12 mouse cellular contexts compared by ENCODE assay signal in the genomic region with DNA sequence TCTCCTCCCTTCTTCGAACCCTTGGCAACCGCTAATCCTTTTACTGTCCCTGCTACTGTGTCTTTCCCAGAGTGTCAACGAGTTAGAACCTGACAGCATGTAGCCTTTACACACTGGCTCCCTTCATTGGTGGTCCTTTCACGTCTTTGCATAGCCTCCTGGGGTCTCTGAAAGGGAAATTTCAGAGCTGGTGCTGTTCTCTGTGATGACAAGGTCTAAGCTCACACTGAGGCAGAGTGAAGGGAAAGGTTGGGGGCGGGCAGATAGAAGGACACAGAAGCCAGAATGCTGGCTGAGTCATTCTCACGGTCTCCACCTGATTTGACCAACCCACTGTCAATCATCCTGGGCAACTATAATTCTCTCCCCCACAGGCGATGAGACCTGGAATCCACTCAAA.
"Had no signal": no experiment of that assay in that cellular context is flagged by ENCODE, and none has a peak within 500 bp of the region (broad histone marks: within the 10 kb centered on the region; RNA-seq: fewer than 3 reads in every experiment).

No protein-coding gene starts in this region.

- DNase-seq: kidney, postnatal 14 days; lung, embryonic 14.5 days; lung, postnatal 10 days; lung, postnatal 4 days; thymus, postnatal 4 days had no signal

- ATAC-seq: liver, embryonic 12.5 days had no signal

- H3K27ac ChIP-seq: kidney, embryonic 15.5 days; left cerebral cortex, adult 2 months; limb, embryonic 15.5 days; liver, embryonic 12.5 days; neural tube, embryonic 12.5 days; stomach, postnatal 0 days had no signal

- H3K27me3 ChIP-seq: kidney, embryonic 15.5 days; limb, embryonic 15.5 days; liver, embryonic 12.5 days; megakaryocyte, embryonic 14.5 days; neural tube, embryonic 12.5 days had no signal

- H3K9ac ChIP-seq: kidney, embryonic 15.5 days; limb, embryonic 15.5 days; liver, embryonic 12.5 days; lung, embryonic 14.5 days; neural tube, embryonic 12.5 days had no signal

- H3K4me2 ChIP-seq: kidney, embryonic 15.5 days; limb, embryonic 15.5 days; liver, embryonic 12.5 days; lung, embryonic 14.5 days; neural tube, embryonic 12.5 days had no signal

- H3K9me3 ChIP-seq: kidney, embryonic 15.5 days; limb, embryonic 15.5 days; liver, embryonic 12.5 days; megakaryocyte, embryonic 14.5 days; neural tube, embryonic 12.5 days had no signal

- H3K4me3 ChIP-seq: kidney, embryonic 15.5 days; left cerebral cortex, adult 2 months; limb, embryonic 15.5 days; liver, embryonic 12.5 days; megakaryocyte, embryonic 14.5 days; neural tube, embryonic 12.5 days had no signal

- H3K36me3 ChIP-seq: kidney, embryonic 15.5 days; limb, embryonic 15.5 days; liver, embryonic 12.5 days; neural tube, embryonic 12.5 days had no signal
